Mouse (Mus musculus): ENCODE data around the gene Gm26602. TPM values are rescaled to one million over a fixed set of nuclear protein-coding genes. Genes with fewer than 3 reads are reported as not detected.
"Not testable (repeated sequence)": the region's sequence is repeated elsewhere in the genome, so short reads cannot be mapped to it uniquely, and the experiment has no call there.

Gene Gm26602
- polyA plus RNA-seq, 1 experiment from 2014 or later, result 11.0 TPM

GRCm38 (mm10) chr10:79956643-79957154 is 46.0 kb downstream of the Gm26602 start:
- Histone ChIP-seq H3K27ac (no peak overlapping the region), H3K9me3 (replicated peaks) (no peaks in the 10 kb centered on the region)
- WGBS (ENCODE audit: insufficient replicate concordance), result 33% methylated on average over 4 of the region's 4 CpGs

GRCm38 (mm10) chr10:79958140-79958816 is 47.6 kb downstream of the Gm26602 start:
- peaks cover 24% of the 10 kb centered on the region for H3K36me3 ChIP-seq
- WGBS (ENCODE audit: insufficient replicate concordance), result 19% methylated on average over 21 of the region's 21 CpGs
- H3K27me3 ChIP-seq (replicated peaks), result no peaks in the 10 kb centered on the region
- no peak overlapping the region for H3K27ac ChIP-seq
- no peak for ATAC-seq
- H3K4me3 ChIP-seq, result no peak overlapping the region
- no peaks in the 10 kb centered on the region for H3K9me3 ChIP-seq (replicated peaks)
- H3K4me2 ChIP-seq, result peak overlapping the region; percentile 48
- no peak overlapping the region for H3K9ac ChIP-seq
- H3K4me1 ChIP-seq, result peaks cover 38% of the 10 kb centered on the region

More at GRCm38 (mm10) chr10:79956643-79957154, 46.0 kb downstream of the Gm26602 start:
- Histone ChIP-seq H3K4me1 (peaks cover 37% of the 10 kb centered on the region), H3K36me3 (peaks cover 19% of the 10 kb centered on the region), H3K4me3 (no peak overlapping the region), H3K4me2 (no peak overlapping the region), H3K27me3 (replicated peaks) (no peaks in the 10 kb centered on the region), H3K9ac (peak overlapping the region; percentile 1; the same call in 1 of the 2 replicates)
- no peak for ATAC-seq

DNA sequence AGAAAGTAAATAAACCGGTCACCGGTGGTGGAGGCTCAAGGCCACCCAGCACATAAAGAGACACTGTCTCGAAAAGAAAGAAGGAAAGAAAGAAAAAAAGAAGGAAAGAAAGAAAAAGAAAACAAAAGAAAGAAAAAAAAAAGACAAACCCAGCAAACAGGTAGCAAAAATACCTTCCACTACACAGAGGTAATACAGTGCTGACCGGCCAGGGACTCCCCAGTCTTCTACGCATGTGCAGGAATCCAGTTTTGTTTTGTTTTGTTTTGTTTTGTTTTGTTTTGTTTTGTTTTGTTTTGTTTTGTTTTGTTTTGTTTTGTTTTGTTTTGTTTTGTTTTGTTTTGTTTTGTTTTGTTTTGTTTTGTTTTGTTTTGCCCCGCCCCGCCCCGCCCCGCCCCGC is 48.8 kb downstream of the Gm26602 start:
- peak overlapping the region; percentile 91 for H3K4me2 ChIP-seq
- not testable (repeated sequence) for H3K27me3 ChIP-seq (replicated peaks); ATAC-seq; H3K27ac ChIP-seq; H3K9me3 ChIP-seq (replicated peaks); H3K9ac ChIP-seq
- peaks cover 33% of the 10 kb centered on the region for H3K36me3 ChIP-seq
- H3K4me3 ChIP-seq, result peak overlapping the region; percentile 90; the same call in 1 of the 2 replicates
- H3K4me1 ChIP-seq, result peaks cover 34% of the 10 kb centered on the region
- 31% methylated on average over 10 of the region's 10 CpGs for WGBS (ENCODE audit: insufficient replicate concordance)

GRCm38 (mm10) chr10:79959847-79960601 is 49.4 kb downstream of the Gm26602 start, which contains the start of gene Wdr18:
Gene Wdr18 (plus strand): TSS chr10:79960152.
- peak within 1 kb of the TSS; percentile 91 for H3K4me2 ChIP-seq
- H3K27ac ChIP-seq, result peak within 1 kb of the TSS; percentile 75
- H3K36me3 ChIP-seq, result peaks cover 39% of the 10 kb centered on the region
- H3K9me3 ChIP-seq (replicated peaks), result no peaks in the 10 kb centered on the region
- under 1% methylated on average over 61 of the region's 61 CpGs for WGBS (ENCODE audit: insufficient replicate concordance)
- H3K27me3 ChIP-seq (replicated peaks), result no peaks in the 10 kb centered on the region
- ATAC-seq, result peak; percentile 95
- peak within 1 kb of the TSS; percentile 87 for H3K9ac ChIP-seq
- peaks cover 34% of the 10 kb centered on the region for H3K4me1 ChIP-seq
- peak within 1 kb of the TSS; percentile 90 for H3K4me3 ChIP-seq

Small RNA genes lying within 50 kb of the gene (microRNA-seq; reads per million reads assigned to microRNA genes)
- gene Mir6910, result not detected

Other genes starting within 250 kb of the Gm26602 start
- gene Madcam1, start 246.3 kb upstream of the Gm26602 start, polyA plus RNA-seq (2016; fragmentation: Nextera tagmentation; extraction: Ambion mirVana), result 0.32 and 0.54 TPM in 2 replicates
- 30.4 and 34.2 TPM in 2 replicates for gene Tpgs1, start 241.5 kb upstream of the Gm26602 start, polyA plus RNA-seq (2016; fragmentation: Nextera tagmentation; extraction: Ambion mirVana)
- gene Cdc34, start 228.7 kb upstream of the Gm26602 start, polyA plus RNA-seq (2016; fragmentation: Nextera tagmentation; extraction: Ambion mirVana), result 188 and 196 TPM in 2 replicates
- 0.26 and 0.41 TPM in 2 replicates for gene Gzmm, start 221.8 kb upstream of the Gm26602 start, polyA plus RNA-seq (2016; fragmentation: Nextera tagmentation; extraction: Ambion mirVana)
- 1,008 and 1,045 TPM in 2 replicates for gene Bsg, start 206.4 kb upstream of the Gm26602 start, polyA plus RNA-seq (2016; fragmentation: Nextera tagmentation; extraction: Ambion mirVana)
- gene Hcn2, start 194.2 kb upstream of the Gm26602 start, polyA plus RNA-seq (2016; fragmentation: Nextera tagmentation; extraction: Ambion mirVana), result 0.11 TPM in 1 of 2 replicates, not detected in the other
- gene Polrmt, start 164.3 kb upstream of the Gm26602 start, polyA plus RNA-seq (2016; fragmentation: Nextera tagmentation; extraction: Ambion mirVana), result 28.3 and 30.1 TPM in 2 replicates
- 0.11 and 0.13 TPM in 2 replicates for gene Fgf22, start 155.8 kb upstream of the Gm26602 start, polyA plus RNA-seq (2016; fragmentation: Nextera tagmentation; extraction: Ambion mirVana)
- gene Rnf126, start 143.9 kb upstream of the Gm26602 start, polyA plus RNA-seq (2016; fragmentation: Nextera tagmentation; extraction: Ambion mirVana), result 79.6 and 80.4 TPM in 2 replicates
- gene Fstl3, start 133.6 kb upstream of the Gm26602 start, polyA plus RNA-seq (2016; fragmentation: Nextera tagmentation; extraction: Ambion mirVana), result 0.80 and 0.98 TPM in 2 replicates
- gene Prss57, start 119.9 kb upstream of the Gm26602 start, polyA plus RNA-seq (2016; fragmentation: Nextera tagmentation; extraction: Ambion mirVana), result 1.4 and 2.2 TPM in 2 replicates
- 12.4 and 13.2 TPM in 2 replicates for gene Palm, start 117.3 kb upstream of the Gm26602 start, polyA plus RNA-seq (2016; fragmentation: Nextera tagmentation; extraction: Ambion mirVana)
- gene Misp, start 89.9 kb upstream of the Gm26602 start, polyA plus RNA-seq (2016; fragmentation: Nextera tagmentation; extraction: Ambion mirVana), result 0.49 and 0.54 TPM in 2 replicates
- gene Ptbp1, start 56.4 kb upstream of the Gm26602 start, polyA plus RNA-seq (2016; fragmentation: Nextera tagmentation; extraction: Ambion mirVana), result 207 and 211 TPM in 2 replicates
- 38.4 and 38.6 TPM in 2 replicates for gene Prtn3, start 36.4 kb upstream of the Gm26602 start, polyA plus RNA-seq (2016; fragmentation: Nextera tagmentation; extraction: Ambion mirVana)
- gene Plppr3, start 36.2 kb upstream of the Gm26602 start, polyA plus RNA-seq (2016; fragmentation: Nextera tagmentation; extraction: Ambion mirVana), result 8.2 and 10.0 TPM in 2 replicates
- 12.1 and 15.4 TPM in 2 replicates for gene Elane, start 24.6 kb upstream of the Gm26602 start, polyA plus RNA-seq (2016; fragmentation: Nextera tagmentation; extraction: Ambion mirVana)
- gene Cfd, start 20.0 kb upstream of the Gm26602 start, polyA plus RNA-seq (2016; fragmentation: Nextera tagmentation; extraction: Ambion mirVana), result not detected in 2 replicates
- gene Med16, start 1.9 kb upstream of the Gm26602 start, polyA plus RNA-seq (2016; fragmentation: Nextera tagmentation; extraction: Ambion mirVana), result 26.6 and 27.4 TPM in 2 replicates
- 0.35 and 0.43 TPM in 2 replicates for gene Kiss1r, start 6.1 kb downstream of the Gm26602 start, polyA plus RNA-seq (2016; fragmentation: Nextera tagmentation; extraction: Ambion mirVana)
- 67.5 and 74.1 TPM in 2 replicates for gene R3hdm4, start 10.4 kb downstream of the Gm26602 start, polyA plus RNA-seq (2016; fragmentation: Nextera tagmentation; extraction: Ambion mirVana)
- gene Arid3a, start 16.2 kb downstream of the Gm26602 start, polyA plus RNA-seq (2016; fragmentation: Nextera tagmentation; extraction: Ambion mirVana), result 5.6 and 6.4 TPM in 2 replicates
- 99.9 and 114 TPM in 2 replicates for gene Wdr18, start 49.3 kb downstream of the Gm26602 start, polyA plus RNA-seq (2016; fragmentation: Nextera tagmentation; extraction: Ambion mirVana)
- 0.14 TPM in 2 replicates for gene Grin3b, start 59.9 kb downstream of the Gm26602 start, polyA plus RNA-seq (2016; fragmentation: Nextera tagmentation; extraction: Ambion mirVana)
- 17.2 and 17.5 TPM in 2 replicates for gene Tmem259, start 73.5 kb downstream of the Gm26602 start, polyA plus RNA-seq (2016; fragmentation: Nextera tagmentation; extraction: Ambion mirVana)
- 68.2 and 75.4 TPM in 2 replicates for gene Cnn2, start 77.7 kb downstream of the Gm26602 start, polyA plus RNA-seq (2016; fragmentation: Nextera tagmentation; extraction: Ambion mirVana)
- gene Abca7, start 85.6 kb downstream of the Gm26602 start, polyA plus RNA-seq (2016; fragmentation: Nextera tagmentation; extraction: Ambion mirVana), result 10.5 and 12.1 TPM in 2 replicates
- gene Arhgap45, start 105.8 kb downstream of the Gm26602 start, polyA plus RNA-seq (2016; fragmentation: Nextera tagmentation; extraction: Ambion mirVana), result 22.3 and 22.8 TPM in 2 replicates
- 142 and 147 TPM in 2 replicates for gene Polr2e, start 128.9 kb downstream of the Gm26602 start, polyA plus RNA-seq (2016; fragmentation: Nextera tagmentation; extraction: Ambion mirVana)
- 682 and 685 TPM in 2 replicates for gene Gpx4, start 136.3 kb downstream of the Gm26602 start, polyA plus RNA-seq (2016; fragmentation: Nextera tagmentation; extraction: Ambion mirVana)
- gene Sbno2, start 194.7 kb downstream of the Gm26602 start, polyA plus RNA-seq (2016; fragmentation: Nextera tagmentation; extraction: Ambion mirVana), result 15.0 and 15.4 TPM in 2 replicates
- gene Stk11, start 204.9 kb downstream of the Gm26602 start, polyA plus RNA-seq (2016; fragmentation: Nextera tagmentation; extraction: Ambion mirVana), result 18.6 and 19.8 TPM in 2 replicates
- gene Atp5d, start 227.8 kb downstream of the Gm26602 start, polyA plus RNA-seq (2016; fragmentation: Nextera tagmentation; extraction: Ambion mirVana), result 393 and 419 TPM in 2 replicates
- gene Cbarp, start 230.0 kb downstream of the Gm26602 start, polyA plus RNA-seq (2016; fragmentation: Nextera tagmentation; extraction: Ambion mirVana), result 0.94 and 0.96 TPM in 2 replicates
- gene Midn, start 237.4 kb downstream of the Gm26602 start, polyA plus RNA-seq (2016; fragmentation: Nextera tagmentation; extraction: Ambion mirVana), result 5.7 and 6.3 TPM in 2 replicates